Mouse (Mus musculus): Measurements from ENCODE around the gene Lsm2.
"Not testable (repeated sequence)": the region's sequence is repeated elsewhere in the genome, so short reads cannot be mapped to it uniquely, and the experiment has no call there.

The Lsm2 gene

DNA sequence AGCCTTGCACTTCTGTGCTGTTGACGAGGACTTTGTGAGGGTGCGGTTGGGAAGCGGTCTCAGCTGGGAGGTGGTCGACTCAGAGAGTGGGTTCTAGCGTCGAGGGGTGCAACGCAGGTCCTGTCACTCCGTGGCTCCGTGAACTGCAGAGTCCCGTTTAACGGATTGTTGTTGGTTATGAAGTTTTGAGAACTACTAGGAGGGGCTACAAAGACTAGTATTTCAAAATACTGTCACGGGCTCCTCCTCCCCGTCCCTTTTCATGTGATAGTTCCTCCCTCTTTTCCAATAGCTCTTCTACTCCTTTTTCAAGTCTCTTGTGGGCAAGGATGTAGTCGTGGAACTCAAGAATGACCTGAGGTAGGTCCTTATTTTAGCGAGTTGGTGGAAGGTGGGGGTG, 666 bp downstream of the Lsm2 start:
- no peak for DNase-seq (ENCODE audit: extremely low spot score, low spot score)

DNA sequence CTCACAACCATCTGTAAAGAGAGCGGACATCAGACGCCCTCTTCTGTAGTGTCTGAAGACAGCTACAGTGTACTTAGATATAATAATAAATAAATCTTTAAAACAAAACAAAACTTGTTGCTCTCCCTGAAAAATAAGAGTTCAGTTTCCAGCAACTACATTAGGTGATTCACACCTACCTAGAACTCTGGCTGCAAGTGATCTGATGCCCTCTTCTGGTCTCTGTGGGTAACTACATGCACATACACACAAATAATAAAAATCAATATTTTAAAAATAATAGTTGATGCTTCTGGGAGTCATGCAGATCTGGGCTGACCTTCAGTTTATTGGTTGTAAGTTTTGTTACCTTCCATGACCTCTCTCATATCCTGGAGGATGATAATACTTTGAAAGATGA, 2.6 kb downstream of the Lsm2 start:
- DNase-seq (ENCODE audit: extremely low spot score, low spot score) = no peak

DNA sequence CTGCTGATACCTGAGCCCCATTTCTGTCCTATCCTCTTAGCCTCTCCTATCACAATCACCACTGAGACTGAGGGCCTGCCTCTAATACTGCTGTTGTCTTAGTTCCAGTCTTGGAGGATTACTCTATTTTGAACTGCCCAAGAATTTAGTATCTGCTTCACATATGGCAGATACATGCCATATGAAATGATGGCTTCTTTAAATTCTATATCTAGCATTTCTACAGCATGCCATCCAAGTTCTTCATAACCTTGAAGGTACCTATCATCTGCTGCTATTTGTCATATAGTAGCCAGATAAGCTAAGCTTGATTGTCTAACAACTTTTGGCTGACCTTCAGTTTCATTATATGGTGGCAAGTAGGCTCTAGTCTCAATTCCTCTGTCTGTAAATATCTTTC, 13.1 kb downstream of the Lsm2 start:
- DNase-seq (ENCODE audit: extremely low spot score, low spot score) = no peak

DNA sequence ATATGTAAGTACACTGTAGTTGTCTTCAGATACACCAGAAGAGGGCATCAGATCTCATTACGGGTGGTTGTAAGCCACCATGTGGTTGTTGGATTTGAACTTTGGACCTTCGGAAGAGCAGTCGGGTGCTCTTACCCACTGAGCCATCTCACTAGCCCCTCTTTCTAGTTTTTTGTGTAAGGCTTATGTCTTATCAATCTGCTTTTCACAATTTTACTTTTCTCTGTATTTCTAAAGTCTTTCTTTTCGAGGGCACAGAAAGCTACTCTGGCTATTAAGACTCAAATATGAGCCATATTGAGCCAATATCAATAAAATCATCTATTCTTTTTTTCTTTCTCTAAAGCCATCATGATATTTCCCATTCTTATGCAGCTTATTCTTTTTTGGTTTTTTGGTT, 13.5 kb downstream of the Lsm2 start:
- not testable (repeated sequence) for DNase-seq (ENCODE audit: extremely low spot score, low spot score)

DNA sequence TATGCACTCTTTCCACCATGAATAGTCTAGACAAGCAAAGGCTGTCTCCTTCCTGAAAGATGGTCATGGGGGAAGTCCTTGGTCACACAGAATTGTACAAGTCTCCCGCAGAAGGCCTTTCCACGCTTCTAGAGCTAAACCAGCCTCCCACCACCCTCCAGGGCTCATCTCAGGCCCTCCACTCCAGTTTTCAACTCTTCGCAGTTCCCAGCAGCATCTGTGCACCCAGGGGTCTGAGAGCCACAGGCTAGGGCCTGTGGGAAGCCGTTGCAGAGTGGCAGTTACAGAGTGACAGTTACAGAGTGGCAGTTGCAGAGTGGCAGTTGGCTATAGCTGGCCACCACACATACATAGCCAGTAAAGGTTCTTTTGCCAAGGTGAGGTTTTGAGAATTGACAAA, 14.3 kb downstream of the Lsm2 start:
- DNase-seq (ENCODE audit: extremely low spot score, low spot score) = not testable (repeated sequence)

DNA sequence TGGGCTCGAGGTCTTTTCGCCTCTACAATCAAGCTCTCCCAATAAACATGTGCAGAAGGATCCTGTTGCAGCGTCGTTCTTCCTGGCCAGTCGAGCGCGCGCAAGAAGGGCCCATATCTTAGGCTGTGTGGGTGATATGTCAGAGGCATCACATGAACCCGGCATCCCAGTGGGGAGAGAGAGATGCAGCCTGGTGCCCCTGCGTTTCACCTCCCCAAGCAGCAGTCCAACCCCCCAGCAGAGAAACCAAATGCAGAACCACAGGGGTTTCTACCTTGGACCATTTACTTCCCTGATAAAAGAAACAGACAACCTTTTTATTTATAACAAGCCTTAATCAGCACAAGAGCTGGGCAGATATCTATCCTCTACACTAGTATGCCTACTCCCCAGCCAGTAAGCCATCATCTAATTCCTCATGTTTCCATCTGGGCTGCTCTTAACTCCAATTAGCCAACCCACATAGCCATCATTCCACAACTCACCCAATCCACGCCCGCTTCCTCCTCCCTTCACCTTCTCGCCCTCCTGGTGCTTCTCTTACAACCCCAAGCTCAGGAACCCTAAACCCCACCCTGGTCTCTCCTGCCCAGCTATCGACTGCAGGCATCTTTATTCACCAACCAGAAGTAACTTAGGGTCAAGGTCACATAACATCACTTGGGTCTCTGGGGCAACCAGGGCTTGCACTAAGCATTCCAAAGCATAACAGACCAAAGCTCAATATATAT, 14.9 kb downstream of the Lsm2 start:
- DNase-seq (ENCODE audit: extremely low spot score, low spot score) = no peak

DNA sequence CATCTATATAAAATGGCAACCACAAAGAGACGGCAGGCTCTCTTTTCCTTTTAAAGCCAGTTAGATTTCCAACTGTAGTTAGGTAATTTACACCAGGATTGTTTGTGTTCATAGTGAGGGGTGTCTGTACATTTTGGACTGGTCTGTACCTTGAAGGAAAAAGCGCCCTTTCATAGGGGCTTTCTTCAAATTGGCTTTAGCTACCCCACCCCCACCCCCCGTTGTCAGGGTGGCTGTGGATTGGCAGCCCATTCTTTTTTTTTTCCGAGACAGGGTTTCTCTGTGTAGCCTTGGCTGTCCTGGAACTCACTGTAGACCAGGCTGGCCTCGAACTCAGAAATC, 15.5 kb downstream of the Lsm2 start:
- no peak for DNase-seq (ENCODE audit: extremely low spot score, low spot score)

DNA sequence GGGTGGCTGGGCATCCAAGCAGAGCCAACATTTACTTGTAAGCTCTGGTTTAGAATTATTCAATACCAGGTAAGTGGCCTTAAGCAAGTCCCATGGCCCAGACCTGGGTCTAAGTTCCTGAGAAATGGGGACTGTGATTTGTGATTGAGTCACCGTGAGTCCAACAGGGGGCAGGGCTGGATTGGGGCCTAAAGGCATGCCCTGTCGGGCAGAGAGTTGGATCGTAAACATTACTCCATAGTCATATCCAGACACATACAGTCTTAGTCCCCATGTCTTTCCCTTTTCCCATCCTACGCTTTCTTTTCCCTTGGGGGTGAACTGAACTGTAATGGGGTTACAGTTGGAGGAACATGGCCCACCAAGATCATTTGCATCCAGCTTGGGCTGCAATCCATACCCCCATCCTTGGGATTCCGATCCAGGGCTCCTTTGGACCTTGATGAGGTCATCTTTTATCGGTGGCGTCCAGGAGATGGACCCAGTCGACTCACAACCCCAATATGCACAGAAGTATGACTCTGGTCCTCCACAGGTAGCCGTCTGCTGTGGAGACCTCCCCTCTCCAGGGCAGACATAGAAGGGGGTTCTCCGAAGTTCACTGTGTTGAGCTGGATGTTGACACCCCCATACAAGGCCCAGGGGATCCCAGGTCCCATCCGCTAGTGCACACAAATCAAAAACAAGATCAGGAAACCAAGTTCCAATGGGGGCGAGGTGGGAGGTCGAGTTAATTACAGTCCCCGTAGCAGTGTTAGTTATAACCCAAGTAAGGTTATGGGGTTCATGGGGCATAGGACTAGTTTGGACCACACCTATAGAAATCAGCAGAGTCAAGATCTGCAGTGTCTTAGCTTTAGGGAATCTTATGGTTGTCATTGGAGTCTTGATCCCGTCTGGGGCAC, 17.1 kb downstream of the Lsm2 start:
- no peak for DNase-seq (ENCODE audit: extremely low spot score, low spot score)

DNA sequence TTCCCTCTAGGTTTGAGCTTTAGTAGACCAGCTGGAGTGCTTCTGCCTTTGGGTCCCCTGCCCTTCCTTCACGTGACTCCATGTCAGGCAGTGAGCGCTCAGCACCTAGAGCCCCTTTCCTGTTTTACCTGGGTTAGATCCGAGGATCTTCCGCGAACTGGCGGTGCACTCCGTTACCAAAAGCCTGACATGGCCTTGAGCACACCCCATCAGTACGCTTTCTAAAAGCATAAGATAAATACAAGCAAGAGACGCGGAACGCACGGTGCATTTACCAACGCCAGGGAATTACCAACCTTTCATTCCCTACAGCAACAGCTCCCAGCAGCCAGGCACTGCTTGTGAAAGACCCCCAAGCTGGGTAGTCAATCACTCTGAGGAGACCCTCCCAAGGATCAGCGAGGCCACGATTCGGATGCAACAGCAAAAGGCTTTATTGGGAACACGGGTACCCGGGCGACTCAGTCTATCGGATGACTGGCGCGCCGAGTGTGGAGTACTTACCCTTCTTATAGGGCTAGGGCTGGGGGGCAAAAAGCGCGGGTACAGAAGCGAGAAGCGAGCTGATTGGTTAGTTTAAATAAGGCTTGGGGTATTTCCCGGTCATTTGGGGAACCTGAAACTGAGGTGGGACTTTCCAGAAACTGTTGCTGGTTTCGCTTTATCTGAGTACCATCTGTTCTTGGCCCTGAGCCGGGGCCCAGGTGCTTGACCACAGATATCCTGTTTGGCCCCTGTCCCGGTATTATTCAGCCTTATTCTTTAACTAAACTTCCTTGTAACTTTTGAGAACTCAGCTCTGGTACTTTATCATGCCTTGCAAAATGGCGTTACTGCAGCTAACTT, 18.4 kb downstream of the Lsm2 start:
- DNase-seq (ENCODE audit: extremely low spot score, low spot score) = peak; percentile 57

DNA sequence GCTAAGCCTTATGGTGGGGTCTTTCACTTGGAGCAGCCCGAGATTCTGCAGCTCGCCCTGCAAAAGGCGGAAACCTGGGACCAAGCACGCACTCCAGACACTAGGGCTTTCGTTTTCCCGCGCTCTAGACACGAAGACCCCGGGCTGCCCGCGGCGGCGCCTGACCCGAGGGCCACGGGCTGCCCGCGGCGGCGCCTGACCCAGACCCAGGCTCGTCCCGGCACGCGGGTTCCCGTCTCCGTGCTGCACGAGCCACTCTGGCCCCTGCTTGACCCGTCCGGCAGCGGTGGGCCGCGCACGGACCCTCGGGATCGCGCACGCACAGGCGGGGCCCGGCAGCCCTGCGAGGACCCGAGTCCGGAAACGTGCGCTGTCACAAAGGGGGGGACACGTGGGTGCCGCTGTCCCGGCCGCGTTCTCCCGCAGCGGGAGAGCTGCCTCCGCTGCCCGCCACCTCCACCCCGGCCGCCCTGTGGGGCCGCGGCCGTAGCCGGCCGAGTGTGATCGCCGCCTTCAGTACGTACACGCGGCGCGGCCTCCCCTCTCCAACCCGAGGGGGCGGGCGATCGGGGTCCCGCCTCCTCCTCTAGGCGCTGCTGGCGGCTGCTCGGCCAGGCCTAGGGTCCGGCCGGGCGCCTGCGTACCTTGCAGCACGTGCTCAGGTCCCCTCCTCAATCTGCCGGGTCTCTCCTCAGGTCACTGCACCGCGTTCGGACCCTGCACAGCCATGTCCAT, 19.2 kb downstream of the Lsm2 start, which contains the start of gene Vars:
Gene Vars, plus strand, starts transcription at position 271 of the 735 bp plus-strand sequence.
- DNase-seq (ENCODE audit: extremely low spot score, low spot score) = peak; percentile 99

DNA sequence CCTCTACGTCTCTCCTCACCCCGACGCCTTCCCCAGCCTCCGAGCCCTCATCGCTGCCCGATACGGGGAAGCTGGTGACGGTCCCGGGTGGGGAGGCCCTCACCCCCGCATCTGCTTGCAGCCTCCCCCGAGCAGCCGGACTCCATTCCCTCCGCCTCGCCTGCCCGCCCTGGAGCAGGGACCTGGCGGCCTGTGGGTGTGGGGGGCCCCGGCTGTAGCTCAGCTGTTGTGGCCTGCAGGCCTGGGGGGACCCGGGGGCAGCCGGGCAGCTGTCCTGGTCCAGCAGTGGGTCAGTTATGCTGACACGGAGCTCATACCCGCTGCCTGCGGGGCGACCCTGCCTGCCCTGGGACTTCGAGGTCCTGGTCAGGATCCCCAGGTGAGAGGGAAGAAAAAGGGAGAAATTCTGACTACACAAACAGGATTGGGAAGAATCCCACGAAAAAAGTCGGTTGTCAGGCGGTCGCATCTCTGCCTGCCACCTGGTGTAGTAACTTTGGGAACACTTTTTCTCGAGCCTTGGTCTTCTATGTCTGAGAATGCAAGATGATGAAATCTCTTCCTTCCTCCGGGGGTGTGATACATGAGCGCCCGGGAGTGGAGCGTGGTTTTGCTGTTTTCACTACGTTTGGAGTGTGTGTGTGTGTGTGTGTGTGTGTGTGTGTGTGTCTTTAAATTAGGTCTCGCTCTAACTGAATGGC, 19.9 kb downstream of the Lsm2 start:
- DNase-seq (ENCODE audit: extremely low spot score, low spot score) = no peak

DNA sequence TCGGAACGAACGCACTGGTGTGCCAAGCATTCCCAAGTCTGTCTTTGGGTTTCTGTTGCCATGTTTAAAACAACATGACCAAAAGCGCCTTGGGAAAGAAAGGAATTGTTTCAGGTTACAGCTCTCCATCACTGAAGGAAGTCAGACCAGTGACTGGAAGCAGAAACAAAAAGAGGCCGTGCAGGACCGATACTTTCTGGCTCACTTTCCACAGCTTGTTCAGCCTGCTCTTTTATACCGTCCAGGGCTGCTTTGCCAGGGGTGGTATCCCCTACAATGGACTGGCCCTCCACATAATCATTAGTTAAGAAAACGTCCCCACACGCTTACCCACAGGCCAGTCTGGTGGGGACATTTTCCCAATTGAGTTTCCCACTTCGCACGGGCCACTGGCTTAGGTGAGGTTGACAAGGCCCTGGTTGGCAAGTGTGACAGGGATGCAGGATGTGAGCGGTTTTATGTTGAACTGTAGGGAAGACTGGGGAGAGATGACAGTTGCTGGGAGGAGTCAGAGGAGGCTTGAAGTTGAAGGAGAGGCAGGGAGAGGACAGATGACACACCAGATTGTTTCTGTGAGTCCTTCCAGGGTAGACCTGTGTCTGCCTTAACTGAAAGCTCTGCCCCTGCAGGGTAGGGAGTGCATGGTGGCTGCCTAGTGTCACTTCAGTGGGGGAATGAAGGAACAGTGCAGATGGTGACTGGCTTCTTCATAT, 20.6 kb downstream of the Lsm2 start:
- no peak for DNase-seq (ENCODE audit: extremely low spot score, low spot score)

DNA sequence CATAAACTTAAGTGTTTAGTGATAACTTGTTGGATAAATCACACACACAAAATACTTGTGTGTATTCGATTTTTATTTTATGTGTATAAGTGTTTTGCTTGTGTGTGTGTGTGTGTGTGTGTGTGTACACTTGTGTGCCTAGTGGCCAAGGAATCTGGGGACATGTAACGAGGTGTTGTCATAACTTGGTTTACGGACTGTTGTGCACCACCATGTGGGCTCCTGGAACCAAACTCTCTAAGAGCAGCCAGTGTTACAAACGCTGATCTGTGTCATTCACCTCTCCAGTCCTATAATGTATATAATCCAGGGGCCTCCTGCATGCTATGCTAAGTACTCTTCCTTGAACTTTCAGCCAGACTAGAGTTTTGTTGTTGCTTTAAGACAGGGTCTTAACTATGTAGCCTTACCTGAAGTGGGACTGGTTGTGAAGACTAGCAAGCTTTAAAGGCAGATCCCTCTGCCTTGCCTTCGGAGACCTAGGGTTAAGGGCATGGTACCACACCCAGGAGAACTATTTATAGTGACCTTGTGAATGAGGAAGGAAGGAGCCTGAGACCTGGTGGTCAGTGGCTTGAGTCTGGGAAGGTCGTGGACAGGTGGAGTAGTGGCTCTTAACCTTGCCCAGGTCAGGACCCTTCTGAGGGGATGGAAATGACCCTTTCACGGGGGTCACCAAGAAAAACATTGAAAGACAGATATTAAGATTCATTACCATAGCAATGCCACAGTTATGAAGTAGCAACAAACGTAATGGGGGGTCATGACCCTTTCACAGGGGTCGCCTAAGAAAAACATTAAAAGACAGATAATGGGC, 21.6 kb downstream of the Lsm2 start:
- no peak for DNase-seq (ENCODE audit: extremely low spot score, low spot score)

DNA sequence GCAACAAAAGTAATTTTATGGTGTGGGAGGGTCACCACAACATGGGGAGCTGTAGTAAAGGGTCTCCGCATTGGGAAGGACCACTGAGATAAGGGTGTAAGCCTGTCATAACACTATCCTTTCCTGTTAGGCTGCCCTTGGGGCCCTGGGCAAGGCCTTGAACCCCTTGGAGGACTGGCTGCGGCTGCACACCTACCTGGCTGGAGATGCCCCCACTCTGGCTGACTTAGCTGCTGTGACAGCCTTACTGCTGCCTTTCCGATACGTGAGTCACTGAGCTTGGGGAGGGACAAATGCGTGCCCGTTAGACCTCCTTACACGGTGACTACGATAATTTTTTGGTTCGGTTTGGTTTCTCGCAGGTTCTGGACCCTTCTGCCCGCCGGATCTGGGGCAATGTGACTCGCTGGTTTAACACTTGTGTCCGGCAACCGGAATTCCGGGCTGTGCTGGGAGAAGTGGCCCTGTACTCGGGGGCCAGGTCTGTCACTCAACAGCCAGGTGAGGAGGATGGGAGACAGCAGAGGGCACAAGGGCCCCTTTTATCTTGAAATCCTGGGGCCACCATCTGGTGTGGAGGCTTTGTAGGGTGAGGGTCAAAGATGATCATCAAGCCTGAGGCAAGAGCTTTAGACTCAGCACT, 22.5 kb downstream of the Lsm2 start:
- DNase-seq (ENCODE audit: extremely low spot score, low spot score) = no peak

DNA sequence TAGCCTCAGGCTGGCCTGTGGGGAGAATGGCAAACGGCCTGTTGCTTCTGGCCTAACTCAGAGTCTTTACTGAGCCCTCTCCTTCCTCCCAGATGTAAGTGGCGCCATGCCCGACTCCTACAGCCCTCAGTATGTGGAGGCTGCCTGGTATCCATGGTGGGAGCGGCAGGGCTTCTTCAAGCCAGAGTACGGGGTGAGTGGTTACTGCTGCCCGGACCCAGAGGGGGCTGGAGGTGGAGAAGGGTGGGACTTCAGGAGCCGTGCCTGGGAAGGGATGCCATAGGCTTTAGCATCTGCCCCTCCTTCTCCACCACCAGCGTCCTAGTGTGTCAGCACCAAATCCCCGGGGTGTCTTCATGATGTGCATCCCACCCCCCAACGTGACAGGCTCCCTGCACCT, 23.5 kb downstream of the Lsm2 start:
- DNase-seq (ENCODE audit: extremely low spot score, low spot score) = no peak

DNA sequence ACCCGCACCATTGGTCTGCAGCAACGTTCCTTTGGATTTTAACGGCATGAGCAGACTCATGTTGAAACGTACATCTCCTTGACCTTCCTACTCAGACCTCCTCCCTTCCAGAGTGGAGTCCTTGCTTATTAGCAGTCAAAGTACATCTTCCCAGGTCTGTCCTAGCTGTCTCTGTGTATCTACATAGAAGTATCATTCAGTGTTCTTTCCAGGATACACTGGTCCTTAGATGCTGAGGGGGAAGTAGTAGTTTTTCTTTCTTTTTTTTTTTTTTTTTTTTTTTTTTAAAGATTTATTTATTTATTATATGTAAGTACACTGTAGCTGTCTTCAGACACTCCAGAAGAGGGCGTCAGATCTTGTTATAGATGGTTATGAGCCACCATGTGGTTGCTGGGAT, 24.2 kb downstream of the Lsm2 start:
- not testable (repeated sequence) for DNase-seq (ENCODE audit: extremely low spot score, low spot score)

DNA sequence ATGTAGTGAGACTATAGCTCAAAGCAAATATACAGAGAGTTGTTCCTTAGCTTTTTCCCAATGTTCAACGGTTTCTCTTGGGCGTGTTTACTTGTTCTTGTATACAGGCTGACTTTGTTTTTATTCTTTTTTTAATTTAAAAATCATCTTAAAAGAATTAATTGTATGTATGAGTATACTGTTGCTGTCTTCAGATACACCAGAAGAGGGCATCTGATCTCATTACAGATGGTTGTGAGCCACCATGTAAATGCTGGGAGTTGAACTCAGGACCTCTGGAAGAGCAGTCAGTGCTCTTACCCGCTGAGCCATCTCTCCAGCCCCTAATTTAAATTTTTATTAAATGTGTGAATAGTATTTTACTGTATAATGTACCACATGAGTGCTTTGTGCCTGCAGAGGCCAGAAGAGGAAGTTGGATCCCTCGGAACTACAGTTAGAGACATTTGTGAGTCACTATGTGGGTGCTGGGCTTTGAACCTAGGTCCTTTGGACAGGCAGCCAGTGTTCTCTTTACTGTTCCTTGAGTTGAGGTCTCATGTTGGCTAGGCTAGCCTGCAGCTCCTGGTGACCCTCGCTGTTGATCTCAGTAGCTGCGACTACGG, 25.8 kb downstream of the Lsm2 start:
- DNase-seq (ENCODE audit: extremely low spot score, low spot score) = no peak

DNA sequence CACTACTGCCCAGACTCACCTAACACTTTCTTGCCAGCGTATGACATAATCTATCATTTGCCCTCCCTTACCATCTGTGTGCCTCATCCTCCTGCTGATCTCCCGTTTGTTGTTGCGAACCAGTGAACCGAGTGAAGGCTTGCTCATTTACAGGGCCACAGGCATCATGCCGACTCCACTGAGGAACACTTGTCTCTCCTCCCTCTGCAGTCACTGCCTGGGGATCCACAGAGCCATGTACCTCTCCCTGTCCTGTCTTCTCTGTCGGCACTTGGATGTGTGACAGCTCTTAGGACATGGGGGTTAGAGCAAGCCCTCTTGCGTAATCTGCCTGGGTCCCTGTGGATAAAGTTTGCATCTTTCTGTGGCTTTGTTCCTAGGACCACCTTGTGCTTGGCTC, 27.9 kb downstream of the Lsm2 start:
- DNase-seq (ENCODE audit: extremely low spot score, low spot score) = no peak

Measured in neural tube, embryonic 10.5 days (tissue).